Mouse (Mus musculus) embryonic facial prominence, embryonic 15.5 days (tissue): ENCODE measurements around the gene Adgra1. TPM values are rescaled to one million over a fixed set of nuclear protein-coding genes. Genes with fewer than 3 reads are reported as not detected.
A peak's percentile ranks its signal among the peaks of the same experiment; 100 is the strongest.

Source experiments
- ATAC-seq: fragments of 200-750 bp; cut with Nextera tagmentation; 2 replicates; pipeline ENCODE4 v1.8.0; 2017; ENCODE audit warnings: low read depth, moderate TSS enrichment; ENCODE audit not compliant: insufficient number of reproducible peaks, low FRiP score, low TSS enrichment
- H3K27ac ChIP-seq: fragments of 300-500 bp; sonication (generic); replicated peaks from 2 replicates; pipeline ENCODE4 v1.5.1; 2015; ENCODE audit warnings: mild to moderate bottlenecking, inconsistent platforms
- H3K27me3 ChIP-seq: fragments of 300-500 bp; sonication (generic); 2 replicates; pipeline ENCODE4 v1.6.1; 2015; ENCODE audit warnings: inconsistent platforms
- H3K36me3 ChIP-seq: fragments of 300-500 bp; sonication (generic); 2 replicates; pipeline ENCODE4 v1.6.1; 2015; ENCODE audit warnings: mild to moderate bottlenecking, inconsistent platforms
- H3K4me1 ChIP-seq: fragments of 300-500 bp; sonication (generic); 2 replicates; pipeline ENCODE4 v1.6.1; 2015; ENCODE audit warnings: inconsistent platforms
- H3K4me2 ChIP-seq: fragments of 300-500 bp; sonication (generic); replicated peaks from 2 replicates; pipeline ENCODE4 v1.6.1; 2015; ENCODE audit warnings: mild to moderate bottlenecking, inconsistent platforms
- H3K4me3 ChIP-seq: fragments of 300-500 bp; sonication (generic); replicated peaks from 2 replicates; pipeline ENCODE4 v1.5.1; 2015; ENCODE audit warnings: mild to moderate bottlenecking, inconsistent platforms
- H3K9ac ChIP-seq: fragments of 300-500 bp; sonication (generic); 2 replicates; pipeline ENCODE4 v1.6.1; 2015; ENCODE audit warnings: inconsistent platforms
- H3K9me3 ChIP-seq: fragments of 300-500 bp; sonication (generic); replicated peaks from 2 replicates; pipeline ENCODE4 v1.6.1; 2016; ENCODE audit warnings: inconsistent platforms
- WGBS: fragments of 180-500 bp; shearing (Covaris S2); methylation state at CpG from one replicate; pipeline ENCODE4 v1.1.7; 2015; 5-methylcytosine and 5-hydroxymethylcytosine counted together
- polyA plus RNA-seq: library from polyadenylated mRNA; unstranded; fragments of >200 nt; fragmentation: Nextera tagmentation; extraction: Ambion mirVana; gene quantifications from 2 replicates; pipeline ENCODE4 v1.2.1, GENCODE M21; 2015

The Adgra1 gene
- polyA plus RNA-seq, 1 experiment from 2014 or later: 1.5 TPM

- no peak overlapping the region for H3K27ac ChIP-seq
- no peak for ATAC-seq
- H3K9ac ChIP-seq: no peak overlapping the region
- H3K4me3 ChIP-seq: no peak overlapping the region
- 50% methylated on average over 12 of the region's 12 CpGs for WGBS
- no peaks in the 10 kb centered on the region for H3K4me1 ChIP-seq
- no peak overlapping the region for H3K4me2 ChIP-seq
- H3K27me3 ChIP-seq: no peaks in the 10 kb centered on the region
- no peaks in the 10 kb centered on the region for H3K36me3 ChIP-seq
- H3K9me3 ChIP-seq: no peaks in the 10 kb centered on the region
These were observed 11.5 kb upstream of the Adgra1 start for GRCm38 (mm10) chr7:139822301-139823010.

- no peak overlapping the region for H3K4me2 ChIP-seq
- H3K4me1 ChIP-seq: no peaks in the 10 kb centered on the region
- 1% methylated on average over 9 of the region's 9 CpGs for WGBS
- no peaks in the 10 kb centered on the region for H3K36me3 ChIP-seq
- no peak overlapping the region for H3K9ac ChIP-seq
- H3K27me3 ChIP-seq: 0 out of 2 replicates have a peak, but pooled peaks cover under 1% of the 10 kb centered on the region
- no peak for ATAC-seq
- no peak overlapping the region for H3K4me3 ChIP-seq
- H3K9me3 ChIP-seq: no peaks in the 10 kb centered on the region
- H3K27ac ChIP-seq: no peak overlapping the region
These were observed 6.3 kb upstream of the Adgra1 start for GRCm38 (mm10) chr7:139827687-139828086.

- ATAC-seq: no peak
- Histone ChIP-seq H3K4me3 (peak overlapping the region; percentile 23; the same call in 1 of the 2 replicates), H3K27ac (no peak overlapping the region), H3K9me3 (no peaks in the 10 kb centered on the region), H3K4me2 (peak overlapping the region; percentile 47; the same call in 1 of the 2 replicates), H3K9ac (no peak overlapping the region), H3K4me1 (peaks cover 10% of the 10 kb centered on the region; the same call in 1 of the 2 replicates), H3K36me3 (no peaks in the 10 kb centered on the region), H3K27me3 (peaks cover 44% of the 10 kb centered on the region)
- whole genome bisulfite sequencing: 24% methylated on average over 5 of the region's 5 CpGs
These were observed 442 bp upstream of the Adgra1 start for GRCm38 (mm10) chr7:139833532-139833931.

GRCm38 (mm10) chr7:139835140-139836131, 1.5 kb downstream of the Adgra1 start:
- Histone ChIP-seq H3K27me3 (peaks cover 44% of the 10 kb centered on the region), H3K36me3 (no peaks in the 10 kb centered on the region), H3K4me2 (no peak overlapping the region), H3K27ac (no peak overlapping the region), H3K9ac (no peak overlapping the region), H3K4me3 (no peak overlapping the region), H3K9me3 (no peaks in the 10 kb centered on the region), H3K4me1 (peaks cover 10% of the 10 kb centered on the region; the same call in 1 of the 2 replicates)
- 61% methylated on average over 15 of the region's 15 CpGs for WGBS
- no peak for ATAC-seq

GRCm38 (mm10) chr7:139840443-139841168, 6.6 kb downstream of the Adgra1 start:
- 80% methylated on average over 11 of the region's 11 CpGs for WGBS

GRCm38 (mm10) chr7:139842397-139842796, 8.4 kb downstream of the Adgra1 start:
- Histone ChIP-seq H3K27ac (no peak overlapping the region), H3K4me1 (no peaks in the 10 kb centered on the region), H3K27me3 (no peaks in the 10 kb centered on the region), H3K9me3 (no peaks in the 10 kb centered on the region), H3K9ac (no peak overlapping the region), H3K36me3 (no peaks in the 10 kb centered on the region), H3K4me2 (no peak overlapping the region), H3K4me3 (no peak overlapping the region)
- WGBS: 70% methylated on average over 6 of the region's 6 CpGs
- ATAC-seq: no peak

More at GRCm38 (mm10) chr7:139840443-139841168, 6.6 kb downstream of the Adgra1 start:
- Histone ChIP-seq H3K4me1 (no peaks in the 10 kb centered on the region), H3K9me3 (no peaks in the 10 kb centered on the region), H3K9ac (no peak overlapping the region), H3K27ac (no peak overlapping the region), H3K4me3 (no peak overlapping the region), H3K36me3 (no peaks in the 10 kb centered on the region), H3K4me2 (no peak overlapping the region), H3K27me3 (peaks cover 14% of the 10 kb centered on the region; the same call in 1 of the 2 replicates)
- ATAC-seq: no peak

GRCm38 (mm10) chr7:139843140-139843539, 9.2 kb downstream of the Adgra1 start:
- Histone ChIP-seq H3K4me1 (no peaks in the 10 kb centered on the region), H3K9me3 (no peaks in the 10 kb centered on the region), H3K4me2 (no peak overlapping the region), H3K27ac (no peak overlapping the region), H3K27me3 (no peaks in the 10 kb centered on the region), H3K4me3 (no peak overlapping the region), H3K36me3 (no peaks in the 10 kb centered on the region), H3K9ac (no peak overlapping the region)
- WGBS: 51% methylated on average over 5 of the region's 5 CpGs
- no peak for ATAC-seq

GRCm38 (mm10) chr7:139843776-139844175, 9.8 kb downstream of the Adgra1 start:
- Histone ChIP-seq H3K4me2 (no peak overlapping the region), H3K4me1 (no peaks in the 10 kb centered on the region), H3K9ac (no peak overlapping the region), H3K9me3 (no peaks in the 10 kb centered on the region), H3K36me3 (no peaks in the 10 kb centered on the region), H3K27ac (no peak overlapping the region), H3K27me3 (no peaks in the 10 kb centered on the region), H3K4me3 (no peak overlapping the region)
- ATAC-seq: no peak
- WGBS: 31% methylated on average over 5 of the region's 5 CpGs

GRCm38 (mm10) chr7:139845101-139845500, 11.1 kb downstream of the Adgra1 start:
- ATAC-seq: no peak
- no peak overlapping the region for H3K4me2 ChIP-seq
- H3K9me3 ChIP-seq: no peaks in the 10 kb centered on the region
- no peaks in the 10 kb centered on the region for H3K4me1 ChIP-seq
- H3K27me3 ChIP-seq: no peaks in the 10 kb centered on the region
- WGBS: 76% methylated on average over 2 of the region's 2 CpGs
- H3K27ac ChIP-seq: no peak overlapping the region
- H3K36me3 ChIP-seq: no peaks in the 10 kb centered on the region
- no peak overlapping the region for H3K9ac ChIP-seq
- H3K4me3 ChIP-seq: no peak overlapping the region

GRCm38 (mm10) chr7:139850152-139850551, 16.2 kb downstream of the Adgra1 start:
- H3K27me3 ChIP-seq: no peaks in the 10 kb centered on the region
- no peak overlapping the region for H3K9ac ChIP-seq
- no peaks in the 10 kb centered on the region for H3K4me1 ChIP-seq
- no peak for ATAC-seq
- H3K4me3 ChIP-seq: no peak overlapping the region
- no peaks in the 10 kb centered on the region for H3K9me3 ChIP-seq
- no peaks in the 10 kb centered on the region for H3K36me3 ChIP-seq
- WGBS: 25% methylated on average over 6 of the region's 6 CpGs
- H3K27ac ChIP-seq: no peak overlapping the region
- H3K4me2 ChIP-seq: no peak overlapping the region

GRCm38 (mm10) chr7:139850677-139851076, 16.7 kb downstream of the Adgra1 start:
- Histone ChIP-seq H3K27ac (no peak overlapping the region), H3K27me3 (no peaks in the 10 kb centered on the region), H3K9ac (no peak overlapping the region), H3K36me3 (no peaks in the 10 kb centered on the region), H3K4me3 (no peak overlapping the region), H3K4me1 (no peaks in the 10 kb centered on the region), H3K9me3 (no peaks in the 10 kb centered on the region), H3K4me2 (no peak overlapping the region)
- ATAC-seq: no peak
- WGBS: 62% methylated on average over 5 of the region's 5 CpGs
